Mouse (Mus musculus) right cerebral cortex, postnatal 36 days (tissue): Measurements from ENCODE around the gene Hrh2.

Experiments used
- DNase-seq, 2 experiments: peaks; one replicate each; pipeline ENCODE4 v3.0.0; 2022; ENCODE audit warnings: low spot score in 2 of 2, mixed read lengths in 1 of 2

Gene Hrh2

GRCm38 (mm10) chr13:54266472-54266871 is 74.5 kb downstream of the Hrh2 start:
- no peak for DNase-seq

- DNase-seq: no peak
Observed at GRCm38 (mm10) chr13:54269087-54269486, 77.2 kb downstream of the Hrh2 start.

GRCm38 (mm10) chr13:54269628-54270027 is 77.7 kb downstream of the Hrh2 start:
- peak; percentile 68 to 84 for DNase-seq

GRCm38 (mm10) chr13:54272076-54272475 is 80.1 kb downstream of the Hrh2 start:
- no peak for DNase-seq

- peak; percentile 50 to 75 for DNase-seq
Observed at GRCm38 (mm10) chr13:54277406-54277805, 85.5 kb downstream of the Hrh2 start.

GRCm38 (mm10) chr13:54280366-54280765 is 88.4 kb downstream of the Hrh2 start:
- DNase-seq: no peak

GRCm38 (mm10) chr13:54281149-54281548 is 89.2 kb downstream of the Hrh2 start:
- no peak for DNase-seq

- no peak for DNase-seq
Observed at GRCm38 (mm10) chr13:54281623-54282022, 89.7 kb downstream of the Hrh2 start.

- DNase-seq: no peak
Observed at GRCm38 (mm10) chr13:54282149-54282860, 90.4 kb downstream of the Hrh2 start.

- no peak for DNase-seq
Observed at GRCm38 (mm10) chr13:54282861-54283206, 90.9 kb downstream of the Hrh2 start.
